Mouse (Mus musculus) megakaryocyte, adult 5-6 weeks (primary cell): ENCODE data around the gene Mrpl18. TPM values are rescaled to one million over a fixed set of nuclear protein-coding genes. Genes with fewer than 3 reads are reported as not detected.
"Not testable (repeated sequence)": the region's sequence is repeated elsewhere in the genome, so short reads cannot be mapped to it uniquely, and the experiment has no call there.

ENCODE experiments used
- ATAC-seq: 2 replicates; pipeline ENCODE4 v1.8.0; 2016; ENCODE audit warnings: mild to moderate bottlenecking, inconsistent platforms; ENCODE audit not compliant: poor library complexity, severe bottlenecking
- total RNA-seq, 2 experiments: library from RNA; stranded (forward) in 1 of 2; stranded (reverse) in 1 of 2; fragments of 153-499, 151-499 nt in 1 of 2; fragments of 221-1000, 200-1000 nt in 1 of 2; gene quantifications; 2 replicates each; pipeline versions ENCODE4 v1.2.3 to v1.2.4; 2015 to 2017

Mrpl18 gene
- total RNA-seq (2015) (112 and 131 TPM in 2 replicates), total RNA-seq (2017) (122 and 163 TPM in 2 replicates)

- ATAC-seq = peak; percentile 96
Observed at GRCm38 (mm10) chr17:12915881-12916583, at the start of gene Mrpl18. TSS of gene Mrpl18 (minus strand) at chr17:12916345.

- no peak for ATAC-seq
Observed at GRCm38 (mm10) chr17:12963476-12963875, 47.3 kb upstream of the Mrpl18 start.

GRCm38 (mm10) chr17:12960331-12960873 lies 44.3 kb upstream of the Mrpl18 start, which contains the start of gene Acat2:
TSS of gene Acat2 (minus strand) at chr17:12960747.
- peak; percentile 96 for ATAC-seq

DNA sequence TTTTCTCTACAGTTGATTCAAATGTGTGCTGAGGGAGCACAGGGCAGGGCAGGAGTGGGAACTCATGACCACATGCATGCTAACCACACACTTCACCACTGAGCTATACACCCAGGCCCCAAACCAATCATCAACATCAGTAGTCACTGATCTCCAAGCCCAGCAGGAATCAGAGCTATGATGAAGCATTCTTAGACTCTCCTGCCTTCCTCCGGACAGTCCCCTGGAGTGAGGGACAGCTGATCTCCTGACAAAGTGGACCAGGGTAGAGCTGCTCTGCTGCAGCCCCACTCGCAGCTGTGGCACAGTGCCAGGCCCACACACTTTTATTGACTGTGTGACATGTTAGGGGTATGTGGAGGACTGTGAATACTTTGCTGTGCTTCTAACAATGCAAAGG lies 43.2 kb upstream of the Mrpl18 start:
- not testable (repeated sequence) for ATAC-seq

DNA sequence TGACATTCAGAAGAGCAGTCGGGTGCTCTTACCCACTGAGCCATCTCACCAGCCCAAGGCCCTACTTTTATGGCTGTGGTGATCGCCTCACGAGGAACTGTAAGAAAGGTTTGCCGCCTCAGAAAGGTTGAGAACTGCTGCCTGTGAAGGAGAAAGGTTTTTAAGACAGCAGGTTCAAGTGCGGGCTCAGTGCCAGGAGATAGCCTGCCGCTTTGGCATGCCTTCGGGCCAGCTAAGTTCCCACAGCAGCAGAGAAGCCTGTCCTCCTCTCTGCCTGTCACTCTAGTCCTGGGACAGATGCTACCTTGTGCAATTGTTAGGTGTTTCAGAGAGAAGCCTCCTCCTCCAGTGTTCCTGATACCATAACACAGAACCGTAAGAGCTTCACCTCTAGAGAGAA lies 40.5 kb upstream of the Mrpl18 start:
- ATAC-seq = no peak

DNA sequence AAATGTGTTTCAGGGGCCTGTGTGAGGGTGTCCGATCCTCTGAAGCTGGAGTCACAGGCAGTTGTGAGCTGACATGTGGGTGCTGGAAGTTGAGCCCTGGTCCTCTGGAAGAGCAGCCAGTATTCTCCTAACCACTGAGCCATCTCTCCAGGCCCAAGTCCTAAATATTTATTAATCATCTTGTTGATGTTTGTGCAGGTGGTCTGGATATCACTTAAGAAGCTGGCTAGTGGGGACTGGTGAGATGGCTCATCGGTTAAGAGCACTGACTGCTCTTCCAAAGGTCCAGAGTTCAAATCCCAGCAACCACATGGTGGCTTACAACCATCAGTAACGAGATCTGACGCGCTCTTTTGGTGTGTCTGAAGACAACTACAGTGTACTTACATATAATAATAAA lies 33.5 kb upstream of the Mrpl18 start:
- ATAC-seq = no peak

GRCm38 (mm10) chr17:12942459-12943162 lies 26.5 kb upstream of the Mrpl18 start:
- no peak for ATAC-seq

DNA sequence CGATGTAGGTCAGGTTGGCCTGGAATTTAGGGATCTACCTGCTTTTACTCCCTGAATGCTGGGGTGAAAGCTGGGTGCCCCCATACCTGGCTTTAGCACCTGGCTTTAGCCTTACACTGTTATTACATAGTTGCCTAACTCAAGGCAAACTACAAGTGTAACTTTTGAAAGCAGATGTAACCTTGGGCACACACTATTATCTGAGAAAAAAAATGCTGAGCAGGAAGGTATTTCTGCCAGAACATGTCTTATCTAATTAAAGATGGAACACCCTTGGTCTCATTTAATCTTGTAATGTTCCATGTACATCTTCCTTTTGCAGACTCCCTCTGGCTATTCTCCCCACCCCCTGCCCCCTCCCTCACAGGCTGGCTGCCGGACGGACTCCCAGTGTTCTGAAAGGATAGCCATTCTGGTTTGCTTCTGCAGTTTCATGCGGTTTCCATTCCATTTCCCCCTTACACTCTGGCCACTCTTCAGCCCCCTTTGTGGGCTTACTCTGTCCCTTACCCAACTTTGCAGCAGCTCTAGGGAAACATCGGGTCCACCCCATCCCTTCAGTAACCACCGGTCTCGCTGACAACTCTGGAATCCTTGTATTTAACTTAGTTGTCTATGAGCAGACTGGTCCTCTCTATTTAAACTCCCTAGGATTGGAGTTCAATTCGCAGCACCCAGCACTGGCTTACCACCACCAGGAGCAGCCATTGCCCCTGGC lies 25.6 kb upstream of the Mrpl18 start:
- ATAC-seq = no peak

DNA sequence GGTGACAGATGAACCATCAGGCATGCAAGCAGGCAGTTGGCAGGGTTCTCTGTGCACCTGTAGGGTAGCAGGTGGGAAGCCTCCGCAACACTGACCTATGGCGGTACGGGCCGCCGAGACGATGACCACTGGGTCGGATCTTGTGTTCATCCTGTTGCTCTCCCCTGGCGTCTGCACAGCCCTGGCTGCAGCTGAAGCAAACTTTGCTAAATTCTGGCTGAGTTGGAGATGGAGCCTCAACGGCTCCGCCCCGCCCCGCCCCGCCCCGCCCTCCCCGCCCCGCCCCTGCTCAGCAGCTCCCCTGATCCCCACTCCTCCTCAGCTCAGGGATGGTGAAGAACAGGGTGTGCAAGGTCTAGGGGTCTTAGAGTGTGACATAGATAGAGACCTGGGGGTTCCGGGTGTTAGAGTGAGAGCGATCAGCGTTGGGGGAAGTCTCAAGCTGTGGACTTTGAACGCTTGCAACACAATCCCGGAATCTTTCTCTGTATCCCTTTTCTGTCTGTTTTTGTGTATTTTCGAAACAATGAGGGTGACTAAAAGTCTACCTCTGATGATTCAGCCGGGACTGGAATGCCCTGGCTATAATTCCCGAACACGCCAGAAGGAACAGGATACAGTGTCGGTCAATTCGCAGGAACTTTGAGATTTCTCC lies 24.1 kb upstream of the Mrpl18 start, which contains the start of gene Acat3:
Gene Acat3, minus strand, starts transcription at position 450 of the 655 bp plus-strand sequence.
- ATAC-seq = peak; percentile 55

DNA sequence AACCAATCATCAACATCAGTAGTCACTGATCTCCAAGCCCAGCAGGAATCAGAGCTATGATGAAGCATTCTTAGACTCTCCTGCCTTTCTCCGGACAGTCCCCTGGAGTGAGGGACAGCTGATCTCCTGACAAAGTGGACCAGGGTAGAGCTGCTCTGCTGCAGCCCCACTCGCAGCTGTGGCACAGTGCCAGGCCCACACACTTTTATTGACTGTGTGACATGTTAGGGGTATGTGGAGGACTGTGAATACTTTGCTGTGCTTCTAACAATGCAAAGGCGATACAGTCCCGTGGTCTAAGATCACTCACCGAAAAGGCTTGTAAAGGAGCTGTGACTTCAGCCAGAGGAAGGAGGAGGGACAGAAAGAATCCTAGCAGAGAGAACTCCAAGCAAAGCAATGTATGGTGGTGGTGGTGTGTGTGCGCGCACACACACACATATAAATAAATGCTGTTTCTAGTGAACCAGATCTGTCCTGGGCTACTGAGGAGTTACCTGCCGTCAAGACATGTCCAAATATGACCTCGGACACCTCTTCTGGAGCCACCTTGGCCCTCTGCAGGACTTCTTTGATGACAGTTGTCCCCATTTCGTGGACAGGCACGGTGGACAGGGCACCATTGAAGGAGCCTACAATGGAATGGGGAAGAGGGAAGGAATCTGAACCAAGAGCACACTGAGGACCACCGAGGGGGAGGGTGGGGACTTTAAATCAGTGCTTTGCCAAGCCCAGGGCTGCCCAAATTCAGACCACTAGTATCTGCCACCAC lies 23.4 kb upstream of the Mrpl18 start:
- peak; percentile 36 for ATAC-seq

DNA sequence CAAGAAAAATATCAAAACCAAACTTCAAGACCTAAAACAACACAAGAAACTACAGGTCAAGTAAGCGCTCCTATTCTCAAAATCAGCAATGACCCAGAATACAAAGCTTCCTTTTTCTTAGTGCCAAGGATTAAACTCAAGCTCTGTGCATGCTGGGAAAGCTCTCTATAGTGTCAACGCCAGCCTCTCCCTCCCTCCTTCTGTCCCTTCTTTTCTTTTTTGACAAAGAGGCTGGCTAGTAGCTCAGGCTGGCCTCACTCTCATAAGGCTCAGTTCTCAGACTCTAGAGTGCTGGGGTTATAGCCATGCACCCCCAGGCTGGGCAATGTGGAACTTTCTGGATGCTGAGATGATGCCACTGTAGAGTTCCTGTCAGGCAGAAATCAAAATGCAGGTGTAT lies 21.9 kb upstream of the Mrpl18 start:
- no peak for ATAC-seq

- ATAC-seq = no peak
Observed at GRCm38 (mm10) chr17:12937412-12937970, 21.3 kb upstream of the Mrpl18 start.

DNA sequence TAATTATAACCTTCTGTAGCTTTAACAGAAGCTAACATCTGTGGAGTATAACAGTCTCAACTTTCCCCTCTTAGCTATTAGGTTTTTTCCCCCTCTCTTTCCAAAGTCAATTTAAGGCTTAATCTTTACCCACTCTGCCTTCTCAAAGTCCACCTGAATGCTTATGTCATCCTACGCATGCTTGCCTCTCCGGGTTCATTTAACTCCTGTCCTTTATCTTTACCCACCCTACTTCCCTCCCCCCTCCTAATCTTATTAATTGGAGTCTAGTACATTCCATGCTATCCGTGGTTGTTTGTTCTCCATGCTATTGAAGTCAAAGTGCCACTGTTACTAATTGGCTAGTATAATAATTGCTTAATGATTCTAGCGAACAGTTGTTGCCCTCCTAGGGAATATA lies 19.6 kb upstream of the Mrpl18 start:
- no peak for ATAC-seq

DNA sequence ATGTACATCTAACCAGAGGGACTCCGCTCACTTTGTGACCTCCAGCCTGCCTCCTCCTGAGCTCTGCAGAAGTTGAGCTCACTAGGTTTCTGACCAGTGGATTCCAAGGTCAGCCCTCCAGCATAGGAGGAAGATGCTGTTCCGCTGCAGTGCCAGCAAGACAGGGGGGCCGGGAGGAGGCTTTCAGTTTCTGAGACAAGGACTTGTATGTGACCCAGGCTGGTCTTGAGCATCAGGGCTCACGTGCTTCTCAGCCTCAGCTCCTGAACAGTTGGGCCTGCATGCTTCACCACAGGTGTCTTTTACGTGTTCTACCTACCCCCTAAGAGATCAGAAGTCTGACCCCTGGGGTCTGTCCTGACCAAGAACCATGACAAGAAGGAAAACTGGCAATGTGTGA lies 15.4 kb upstream of the Mrpl18 start:
- ATAC-seq = not testable (repeated sequence)

GRCm38 (mm10) chr17:12925703-12926180 lies 9.6 kb upstream of the Mrpl18 start:
- ATAC-seq = no peak

DNA sequence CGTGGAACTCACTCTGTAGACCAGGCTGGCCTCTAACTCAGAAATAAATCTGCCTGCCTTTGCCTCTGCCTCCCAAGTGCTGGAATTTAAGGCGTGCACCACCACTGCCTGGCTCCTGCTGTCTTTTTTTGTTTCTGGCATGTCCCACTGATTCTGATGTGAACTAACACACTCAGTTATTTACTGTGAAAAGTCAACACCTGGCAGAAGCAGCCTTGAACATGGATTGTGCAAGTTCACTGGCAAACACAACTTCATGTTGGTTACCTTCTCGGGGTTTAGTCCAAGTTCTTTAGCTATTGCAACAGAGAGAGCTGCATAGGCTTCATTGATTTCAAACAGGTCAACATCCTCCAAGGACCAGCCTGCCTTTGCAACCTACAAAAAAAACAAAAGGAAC lies 8.9 kb upstream of the Mrpl18 start:
- no peak for ATAC-seq

DNA sequence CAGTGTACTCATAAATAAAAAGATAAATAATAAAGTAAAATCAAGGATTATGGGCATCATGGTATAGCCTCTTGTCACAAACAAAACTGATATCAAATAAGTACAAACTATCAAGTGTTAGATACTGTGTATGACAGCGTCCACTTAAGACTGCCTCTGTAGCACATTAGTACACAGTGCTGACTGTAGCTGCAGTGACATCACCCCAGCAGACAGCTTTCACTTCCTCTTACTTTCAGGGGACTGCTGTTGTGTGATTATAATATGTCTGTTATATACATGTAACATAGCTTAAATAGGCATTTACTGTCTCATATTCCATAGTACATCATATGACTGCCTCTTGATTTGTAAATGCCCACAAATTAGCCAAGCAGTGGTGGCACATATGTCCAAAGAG lies 4.9 kb upstream of the Mrpl18 start:
- ATAC-seq = peak; percentile 52

DNA sequence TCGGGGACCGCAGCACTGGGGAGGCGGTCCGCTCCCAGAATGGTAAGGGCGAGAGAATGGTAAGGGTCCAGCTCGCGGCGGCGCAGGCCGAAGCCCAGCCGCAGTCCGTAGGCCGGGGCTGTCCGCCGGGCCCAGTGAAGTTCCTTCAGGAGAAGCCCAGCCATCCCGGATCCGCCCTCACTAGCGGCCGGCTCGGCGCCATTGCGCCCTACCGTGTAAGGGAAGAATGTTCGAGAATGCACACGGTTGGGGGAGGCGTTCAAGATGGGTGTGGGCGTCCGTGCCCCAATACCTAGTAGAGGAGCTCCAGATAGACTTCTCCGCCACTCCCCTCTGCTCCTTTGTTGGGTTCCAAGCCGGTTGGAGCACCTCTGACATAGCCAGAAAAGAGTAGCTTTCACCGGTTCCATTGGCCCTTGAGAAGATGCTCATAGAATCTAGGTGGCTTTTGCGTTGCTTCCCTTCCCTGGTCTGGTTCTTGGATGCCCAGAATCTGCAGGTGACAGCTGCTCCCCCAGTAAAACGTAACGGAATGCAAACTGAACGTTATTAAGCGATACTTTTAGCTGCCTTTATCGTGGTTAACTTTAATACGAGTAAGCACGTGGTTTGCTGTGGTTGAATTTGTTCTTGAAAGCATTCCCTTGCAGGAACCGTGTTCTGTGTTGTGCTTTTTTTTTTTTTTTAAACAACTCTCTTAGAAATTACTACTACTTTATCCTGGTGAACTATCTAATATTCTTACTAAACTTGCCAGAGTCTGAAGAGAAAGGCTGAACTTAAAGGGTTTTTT lies 639 bp upstream of the Mrpl18 start:
- peak; percentile 25 for ATAC-seq

GRCm38 (mm10) chr17:12915488-12915880 lies 661 bp downstream of the Mrpl18 start, which contains the start of gene Tcp1:
TSS of gene Tcp1 (plus strand) at chr17:12915701.
- ATAC-seq = peak; percentile 9; the same call in 1 of the 2 replicates
